Mouse (Mus musculus): ENCODE results near the gene Six2. TPM values are rescaled to one million over a fixed set of nuclear protein-coding genes. Genes with fewer than 3 reads are reported as not detected.
"Not testable (repeated sequence)": the region's sequence is repeated elsewhere in the genome, so short reads cannot be mapped to it uniquely, and the experiment has no call there.

Gene Six2
- polyA plus RNA-seq, 1 experiment from 2014 or later = not detected

- H3K4me3 ChIP-seq (ENCODE audit: low read depth, low read length) = no peak overlapping the region
- H3K27ac ChIP-seq (ENCODE audit: low read depth, low read length) = no peak overlapping the region
- H3K4me2 ChIP-seq (ENCODE audit: low read depth, low read length) = no peak overlapping the region
- H3K9ac ChIP-seq (replicated peaks; ENCODE audit: low read depth, low read length) = no peak overlapping the region
- 0 out of 2 replicates have a peak, but pooled peaks cover 7% of the 10 kb centered on the region for H3K4me1 ChIP-seq (ENCODE audit: control insufficient read depth, insufficient read depth, low read length)
- H3K9me3 ChIP-seq (ENCODE audit: control insufficient read depth, low read length) = no peaks in the 10 kb centered on the region
- H3K36me3 ChIP-seq (ENCODE audit: control insufficient read depth, insufficient read depth, low read length) = no peaks in the 10 kb centered on the region
- WGBS = 1% methylated on average over 42 of the region's 42 CpGs
- peaks cover 63% of the 10 kb centered on the region for H3K27me3 ChIP-seq (ENCODE audit: control insufficient read depth, insufficient read depth, low read length)
- no peak for ATAC-seq (ENCODE audit: low read depth)
Observed at GRCm38 (mm10) chr17:85686476-85687420, 1.3 kb downstream of the Six2 start.

- H3K27me3 ChIP-seq (ENCODE audit: control insufficient read depth, insufficient read depth, low read length) = peaks cover 64% of the 10 kb centered on the region
- H3K9ac ChIP-seq (replicated peaks; ENCODE audit: low read depth, low read length) = no peak overlapping the region
- H3K9me3 ChIP-seq (ENCODE audit: control insufficient read depth, low read length) = no peaks in the 10 kb centered on the region
- no peak for ATAC-seq (ENCODE audit: low read depth)
- no peak overlapping the region for H3K27ac ChIP-seq (ENCODE audit: low read depth, low read length)
- H3K4me1 ChIP-seq (ENCODE audit: control insufficient read depth, insufficient read depth, low read length) = 0 out of 2 replicates have a peak, but pooled peaks cover 7% of the 10 kb centered on the region
- H3K4me2 ChIP-seq (ENCODE audit: low read depth, low read length) = no peak overlapping the region
- WGBS = 2% methylated on average over 11 of the region's 11 CpGs
- H3K4me3 ChIP-seq (ENCODE audit: low read depth, low read length) = no peak overlapping the region
- H3K36me3 ChIP-seq (ENCODE audit: control insufficient read depth, insufficient read depth, low read length) = no peaks in the 10 kb centered on the region
Observed at GRCm38 (mm10) chr17:85685689-85686281, 2.3 kb downstream of the Six2 start.

DNA sequence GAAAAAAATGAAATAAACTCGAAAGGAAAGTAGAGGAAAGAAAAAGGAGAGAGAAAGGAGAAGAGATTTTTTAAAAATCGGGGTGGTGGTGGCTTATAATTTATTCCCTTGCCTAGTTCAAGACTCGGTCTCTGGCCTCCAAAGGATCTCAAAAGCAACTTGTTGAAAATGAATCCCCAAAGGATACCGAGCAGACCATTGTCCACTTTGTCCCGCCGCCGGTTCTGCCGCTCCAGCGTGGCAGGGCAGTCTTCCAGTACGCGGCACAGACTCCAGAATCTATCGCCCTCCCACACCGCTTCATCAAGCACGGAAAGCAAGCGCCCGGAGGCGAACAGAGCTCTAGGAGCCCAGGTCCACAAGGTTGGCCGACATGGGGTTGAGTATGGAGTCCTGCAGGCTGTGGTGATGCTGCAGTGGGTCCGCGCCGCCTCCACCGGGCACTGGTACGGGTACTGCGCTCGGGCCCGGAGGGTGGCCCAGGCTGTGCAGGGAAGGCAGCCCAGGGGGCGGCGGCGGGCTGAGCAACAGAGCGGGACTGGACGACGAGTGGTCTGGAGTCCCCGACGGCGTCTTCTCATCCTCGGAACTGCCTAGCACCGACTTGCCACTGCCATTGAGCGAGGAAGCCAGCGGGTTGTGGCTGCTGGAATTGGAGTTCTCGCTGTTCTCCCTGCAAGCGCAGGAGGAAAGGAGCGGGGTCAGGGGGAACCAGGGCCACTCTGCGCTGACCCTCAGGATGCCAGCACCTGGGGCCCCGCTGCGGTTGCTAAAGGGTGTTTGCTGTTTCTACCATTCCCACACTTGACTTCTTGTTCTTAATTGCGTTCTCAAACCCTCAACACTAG, 3.0 kb downstream of the Six2 start:
- WGBS = 1% methylated on average over 46 of the region's 46 CpGs
- H3K4me2 ChIP-seq (ENCODE audit: low read depth, low read length) = no peak overlapping the region
- H3K9ac ChIP-seq (replicated peaks; ENCODE audit: low read depth, low read length) = no peak overlapping the region
- no peaks in the 10 kb centered on the region for H3K9me3 ChIP-seq (ENCODE audit: control insufficient read depth, low read length)
- no peak overlapping the region for H3K4me3 ChIP-seq (ENCODE audit: low read depth, low read length)
- H3K36me3 ChIP-seq (ENCODE audit: control insufficient read depth, insufficient read depth, low read length) = no peaks in the 10 kb centered on the region
- peaks cover 62% of the 10 kb centered on the region for H3K27me3 ChIP-seq (ENCODE audit: control insufficient read depth, insufficient read depth, low read length)
- H3K27ac ChIP-seq (ENCODE audit: low read depth, low read length) = no peak overlapping the region
- ATAC-seq (ENCODE audit: low read depth) = no peak
- H3K4me1 ChIP-seq (ENCODE audit: control insufficient read depth, insufficient read depth, low read length) = 0 out of 2 replicates have a peak, but pooled peaks cover 7% of the 10 kb centered on the region

- not testable (repeated sequence) for H3K4me3 ChIP-seq (ENCODE audit: low read depth, low read length); ATAC-seq (ENCODE audit: low read depth); H3K9me3 ChIP-seq (ENCODE audit: control insufficient read depth, low read length); H3K4me2 ChIP-seq (ENCODE audit: low read depth, low read length); H3K27ac ChIP-seq (ENCODE audit: low read depth, low read length); H3K36me3 ChIP-seq (ENCODE audit: control insufficient read depth, insufficient read depth, low read length); H3K9ac ChIP-seq (replicated peaks; ENCODE audit: low read depth, low read length); H3K4me1 ChIP-seq (ENCODE audit: control insufficient read depth, insufficient read depth, low read length)
- WGBS = 4% methylated on average over 6 of the region's 6 CpGs
- H3K27me3 ChIP-seq (ENCODE audit: control insufficient read depth, insufficient read depth, low read length) = peaks cover 64% of the 10 kb centered on the region
Observed at GRCm38 (mm10) chr17:85684436-85684835, 3.6 kb downstream of the Six2 start.

- Histone ChIP-seq H3K27me3 (ENCODE audit: control insufficient read depth, insufficient read depth, low read length) (peaks cover 66% of the 10 kb centered on the region), H3K4me2 (ENCODE audit: low read depth, low read length) (no peak overlapping the region), H3K27ac (ENCODE audit: low read depth, low read length) (no peak overlapping the region), H3K4me3 (ENCODE audit: low read depth, low read length) (no peak overlapping the region), H3K4me1 (ENCODE audit: control insufficient read depth, insufficient read depth, low read length) (0 out of 2 replicates have a peak, but pooled peaks cover 7% of the 10 kb centered on the region), H3K36me3 (ENCODE audit: control insufficient read depth, insufficient read depth, low read length) (no peaks in the 10 kb centered on the region), H3K9me3 (ENCODE audit: control insufficient read depth, low read length) (no peaks in the 10 kb centered on the region), H3K9ac (replicated peaks; ENCODE audit: low read depth, low read length) (no peak overlapping the region)
- WGBS = 1% methylated on average over 17 of the region's 17 CpGs
- no peak for ATAC-seq (ENCODE audit: low read depth)
Observed at GRCm38 (mm10) chr17:85683984-85684307, 4.1 kb downstream of the Six2 start.

GRCm38 (mm10) chr17:85683111-85683983, 4.7 kb downstream of the Six2 start:
- no peak for ATAC-seq (ENCODE audit: low read depth)
- Histone ChIP-seq H3K4me1 (ENCODE audit: control insufficient read depth, insufficient read depth, low read length) (0 out of 2 replicates have a peak, but pooled peaks cover 7% of the 10 kb centered on the region), H3K27me3 (ENCODE audit: control insufficient read depth, insufficient read depth, low read length) (peaks cover 72% of the 10 kb centered on the region), H3K9me3 (ENCODE audit: control insufficient read depth, low read length) (no peaks in the 10 kb centered on the region), H3K4me2 (ENCODE audit: low read depth, low read length) (no peak overlapping the region), H3K9ac (replicated peaks; ENCODE audit: low read depth, low read length) (no peak overlapping the region), H3K27ac (ENCODE audit: low read depth, low read length) (no peak overlapping the region), H3K4me3 (ENCODE audit: low read depth, low read length) (no peak overlapping the region), H3K36me3 (ENCODE audit: control insufficient read depth, insufficient read depth, low read length) (no peaks in the 10 kb centered on the region)
- WGBS = 2% methylated on average over 25 of the region's 25 CpGs

DNA sequence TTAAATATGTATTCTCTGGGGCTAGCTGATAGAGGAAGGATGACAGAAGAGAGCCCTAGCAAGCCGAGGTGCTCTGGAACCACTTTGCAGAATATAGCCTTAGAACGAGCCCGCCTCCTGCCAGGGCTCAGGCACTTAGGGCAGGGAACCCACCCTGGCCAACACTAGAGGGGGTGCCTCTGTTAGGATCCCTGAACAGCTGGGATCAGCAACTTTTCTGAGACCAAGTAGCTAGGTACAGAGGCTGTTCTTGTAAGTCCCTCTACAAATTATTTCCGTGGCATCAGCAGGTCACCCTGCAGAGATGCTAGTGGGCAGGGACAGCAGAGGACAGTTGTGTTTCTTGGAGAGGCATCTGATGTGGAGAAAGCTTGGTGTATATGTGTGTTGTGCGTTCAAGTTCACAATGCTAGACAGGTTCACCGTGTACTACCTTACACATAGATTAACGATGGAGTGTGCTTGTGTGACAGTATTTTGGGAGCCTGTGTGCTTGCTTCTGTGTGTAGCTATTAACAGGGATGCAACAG, 5.8 kb downstream of the Six2 start:
- peaks cover 68% of the 10 kb centered on the region for H3K27me3 ChIP-seq (ENCODE audit: control insufficient read depth, insufficient read depth, low read length)
- no peaks in the 10 kb centered on the region for H3K9me3 ChIP-seq (ENCODE audit: control insufficient read depth, low read length)
- no peaks in the 10 kb centered on the region for H3K4me1 ChIP-seq (ENCODE audit: control insufficient read depth, insufficient read depth, low read length)
- no peak for ATAC-seq (ENCODE audit: low read depth)
- H3K4me3 ChIP-seq (ENCODE audit: low read depth, low read length) = no peak overlapping the region
- WGBS = 6% methylated on average over 7 of the region's 7 CpGs
- no peak overlapping the region for H3K4me2 ChIP-seq (ENCODE audit: low read depth, low read length)
- H3K36me3 ChIP-seq (ENCODE audit: control insufficient read depth, insufficient read depth, low read length) = no peaks in the 10 kb centered on the region
- H3K9ac ChIP-seq (replicated peaks; ENCODE audit: low read depth, low read length) = no peak overlapping the region
- no peak overlapping the region for H3K27ac ChIP-seq (ENCODE audit: low read depth, low read length)

- Histone ChIP-seq H3K27me3 (ENCODE audit: control insufficient read depth, insufficient read depth, low read length) (peaks cover 68% of the 10 kb centered on the region), H3K4me2 (ENCODE audit: low read depth, low read length) (no peak overlapping the region), H3K9me3 (ENCODE audit: control insufficient read depth, low read length) (no peaks in the 10 kb centered on the region), H3K4me3 (ENCODE audit: low read depth, low read length) (no peak overlapping the region), H3K27ac (ENCODE audit: low read depth, low read length) (no peak overlapping the region), H3K36me3 (ENCODE audit: control insufficient read depth, insufficient read depth, low read length) (no peaks in the 10 kb centered on the region), H3K4me1 (ENCODE audit: control insufficient read depth, insufficient read depth, low read length) (no peaks in the 10 kb centered on the region), H3K9ac (replicated peaks; ENCODE audit: low read depth, low read length) (no peak overlapping the region)
- WGBS = 2% methylated on average over 6 of the region's 6 CpGs
- ATAC-seq (ENCODE audit: low read depth) = no peak
Observed at GRCm38 (mm10) chr17:85681741-85682140, 6.3 kb downstream of the Six2 start.
